Mouse (Mus musculus): Measurements from ENCODE around the gene Pon2. TPM values are rescaled to one million over a fixed set of nuclear protein-coding genes. Genes with fewer than 3 reads are reported as not detected.

Pon2 gene
- polyA plus RNA-seq, 1 experiment from 2014 or later = 33.0 TPM

DNA sequence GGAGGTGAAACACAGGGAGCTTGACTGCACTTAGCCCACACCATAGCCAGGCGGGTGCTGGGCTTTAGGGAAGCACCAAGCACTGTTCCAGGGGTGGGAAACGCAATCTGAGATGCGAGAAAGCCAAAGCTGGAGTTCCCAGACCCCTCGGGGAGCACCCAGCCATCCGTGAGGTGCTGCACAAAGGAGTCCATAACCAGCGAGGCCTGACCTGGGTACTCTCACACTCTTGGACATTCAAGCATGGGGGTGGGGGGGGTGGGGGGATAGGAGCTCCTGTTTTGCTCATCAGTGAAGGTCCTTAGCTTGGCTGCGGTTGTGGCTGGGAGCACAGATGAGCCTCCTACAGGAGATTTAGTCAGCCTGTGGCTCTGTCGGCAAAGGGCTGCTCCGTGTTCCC lies 18.4 kb upstream of the Pon2 start:
- ATAC-seq (ENCODE audit: low FRiP score) (no peak), DNase-seq (ENCODE audit: low spot score) (no peak)
- Histone ChIP-seq H3K4me1 (replicated peaks; ENCODE audit: control insufficient read depth, insufficient read depth, low read length) (no peaks in the 10 kb centered on the region), H3K27ac (ENCODE audit: low read depth, low read length) (no peak overlapping the region), H3K4me2 (replicated peaks; ENCODE audit: low read depth, low read length) (no peak overlapping the region), H3K36me3 (ENCODE audit: control insufficient read depth, insufficient read depth, low read length) (no peaks in the 10 kb centered on the region), H3K9ac (ENCODE audit: low read depth, low read length) (no peak overlapping the region), H3K9me3 (ENCODE audit: control insufficient read depth, low read length) (no peaks in the 10 kb centered on the region), H3K4me3 (ENCODE audit: low read depth, low read length) (no peak overlapping the region), H3K27me3 (ENCODE audit: control insufficient read depth, insufficient read depth, low read length) (no peaks in the 10 kb centered on the region)
- 84% methylated on average over 9 of the region's 9 CpGs for WGBS

DNA sequence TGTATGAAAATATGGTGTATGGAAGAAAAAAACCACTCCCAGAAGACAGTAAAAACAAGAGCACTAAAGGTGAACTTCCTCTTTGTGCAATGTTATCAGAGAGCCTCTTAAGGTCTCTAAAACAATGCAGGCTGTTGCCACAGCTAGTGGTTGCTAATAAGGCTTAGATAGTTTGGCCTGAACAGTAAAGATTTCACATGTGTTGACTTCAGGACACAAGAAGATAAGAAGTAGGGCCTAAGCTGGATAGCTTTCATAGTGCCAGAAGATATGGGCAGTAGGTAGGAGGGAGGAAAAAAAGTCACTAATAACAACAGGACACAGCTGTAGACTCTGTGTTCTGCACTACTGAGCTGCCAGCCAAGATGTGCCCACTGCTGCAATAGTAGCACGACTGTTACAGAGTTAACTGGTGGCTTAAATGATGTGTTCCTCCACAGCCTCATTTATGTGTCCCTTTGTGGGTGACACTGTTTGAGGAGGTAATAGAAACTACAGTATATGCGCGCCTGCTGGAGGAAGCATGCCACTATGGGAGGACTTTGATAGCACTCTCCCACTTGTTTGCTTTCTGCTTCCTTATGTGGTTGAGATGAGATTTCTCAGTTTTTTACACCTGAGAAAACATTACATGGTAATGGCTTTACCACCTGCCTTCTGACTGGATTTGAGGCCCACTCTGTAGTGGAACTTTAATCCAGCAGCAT lies 17.0 kb upstream of the Pon2 start:
- Histone ChIP-seq H3K36me3 (ENCODE audit: control insufficient read depth, insufficient read depth, low read length) (no peaks in the 10 kb centered on the region), H3K9me3 (ENCODE audit: control insufficient read depth, low read length) (no peaks in the 10 kb centered on the region), H3K4me2 (replicated peaks; ENCODE audit: low read depth, low read length) (no peak overlapping the region), H3K4me3 (ENCODE audit: low read depth, low read length) (no peak overlapping the region), H3K9ac (ENCODE audit: low read depth, low read length) (no peak overlapping the region), H3K27me3 (ENCODE audit: control insufficient read depth, insufficient read depth, low read length) (no peaks in the 10 kb centered on the region), H3K27ac (ENCODE audit: low read depth, low read length) (no peak overlapping the region), H3K4me1 (replicated peaks; ENCODE audit: control insufficient read depth, insufficient read depth, low read length) (no peaks in the 10 kb centered on the region)
- WGBS = 93% methylated on average over 3 of the region's 3 CpGs
- ATAC-seq (ENCODE audit: low FRiP score) (no peak), DNase-seq (ENCODE audit: low spot score) (no peak)

DNA sequence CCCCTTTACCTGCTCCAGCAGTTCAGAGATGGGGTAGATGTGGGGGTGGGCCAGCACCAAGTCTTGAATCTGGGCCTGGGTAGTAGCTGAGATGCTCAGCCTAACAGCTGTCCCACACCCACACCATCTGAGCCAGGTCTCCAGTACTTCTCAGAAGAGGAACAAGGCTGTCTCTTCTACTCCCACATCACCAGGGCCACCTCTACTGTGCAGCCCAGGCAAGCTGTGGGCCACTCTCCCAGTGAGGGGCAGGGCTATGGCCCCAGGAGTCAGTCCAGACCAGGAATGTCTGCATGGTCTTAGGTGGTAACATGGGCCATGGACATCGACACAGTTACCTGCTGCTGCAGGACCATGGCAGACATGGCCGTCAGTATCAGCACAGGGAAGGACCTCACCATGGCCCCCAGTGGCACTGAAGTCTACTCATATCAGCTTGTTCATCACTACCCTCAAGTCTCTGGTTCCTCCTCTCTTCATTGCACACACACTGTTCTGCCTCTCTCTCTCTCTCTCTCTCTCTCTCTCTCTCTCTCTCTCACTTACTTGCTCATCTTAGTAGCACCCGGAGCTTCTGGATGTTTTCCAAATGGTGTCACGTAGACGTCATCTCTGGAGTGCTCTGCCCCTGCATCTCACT lies 15.8 kb upstream of the Pon2 start:
- H3K36me3 ChIP-seq (ENCODE audit: control insufficient read depth, insufficient read depth, low read length) = no peaks in the 10 kb centered on the region
- no peak overlapping the region for H3K4me2 ChIP-seq (replicated peaks; ENCODE audit: low read depth, low read length)
- no peaks in the 10 kb centered on the region for H3K9me3 ChIP-seq (ENCODE audit: control insufficient read depth, low read length)
- H3K27ac ChIP-seq (ENCODE audit: low read depth, low read length) = no peak overlapping the region
- no peak overlapping the region for H3K4me3 ChIP-seq (ENCODE audit: low read depth, low read length)
- ATAC-seq (ENCODE audit: low FRiP score) (no peak), DNase-seq (ENCODE audit: low spot score) (no peak)
- H3K27me3 ChIP-seq (ENCODE audit: control insufficient read depth, insufficient read depth, low read length) = no peaks in the 10 kb centered on the region
- H3K9ac ChIP-seq (ENCODE audit: low read depth, low read length) = no peak overlapping the region
- no peaks in the 10 kb centered on the region for H3K4me1 ChIP-seq (replicated peaks; ENCODE audit: control insufficient read depth, insufficient read depth, low read length)
- 93% methylated on average over 5 of the region's 5 CpGs for WGBS

DNA sequence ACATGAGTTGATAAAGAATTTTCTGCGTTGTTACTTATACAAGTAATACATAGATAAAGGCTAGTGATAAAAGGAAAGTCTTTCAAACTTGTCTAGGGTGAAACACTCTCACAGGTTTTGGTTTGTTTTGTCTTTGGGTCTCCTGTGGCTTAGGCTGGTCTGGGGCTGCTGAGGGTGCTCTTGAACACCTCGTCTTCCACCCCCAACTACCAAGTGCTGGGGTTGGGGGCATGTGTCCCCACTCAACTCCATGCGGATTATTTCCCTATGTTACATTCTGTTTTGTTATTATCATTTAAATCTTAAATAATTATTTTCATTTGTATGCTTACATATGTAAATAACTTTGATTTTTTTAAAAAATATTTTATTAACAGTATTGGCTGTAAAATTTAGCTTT lies 12.2 kb upstream of the Pon2 start:
- H3K4me1 ChIP-seq (replicated peaks; ENCODE audit: control insufficient read depth, insufficient read depth, low read length) = no peaks in the 10 kb centered on the region
- no peak overlapping the region for H3K4me2 ChIP-seq (replicated peaks; ENCODE audit: low read depth, low read length)
- no peaks in the 10 kb centered on the region for H3K9me3 ChIP-seq (ENCODE audit: control insufficient read depth, low read length)
- no peak overlapping the region for H3K27ac ChIP-seq (ENCODE audit: low read depth, low read length)
- H3K9ac ChIP-seq (ENCODE audit: low read depth, low read length) = no peak overlapping the region
- ATAC-seq (ENCODE audit: low FRiP score) = no peak
- no peaks in the 10 kb centered on the region for H3K27me3 ChIP-seq (ENCODE audit: control insufficient read depth, insufficient read depth, low read length)
- H3K36me3 ChIP-seq (ENCODE audit: control insufficient read depth, insufficient read depth, low read length) = no peaks in the 10 kb centered on the region
- no peak overlapping the region for H3K4me3 ChIP-seq (ENCODE audit: low read depth, low read length)
- no peak for DNase-seq (ENCODE audit: low spot score)
- whole genome bisulfite sequencing = 87% methylated on average over 3 of the region's 3 CpGs

DNA sequence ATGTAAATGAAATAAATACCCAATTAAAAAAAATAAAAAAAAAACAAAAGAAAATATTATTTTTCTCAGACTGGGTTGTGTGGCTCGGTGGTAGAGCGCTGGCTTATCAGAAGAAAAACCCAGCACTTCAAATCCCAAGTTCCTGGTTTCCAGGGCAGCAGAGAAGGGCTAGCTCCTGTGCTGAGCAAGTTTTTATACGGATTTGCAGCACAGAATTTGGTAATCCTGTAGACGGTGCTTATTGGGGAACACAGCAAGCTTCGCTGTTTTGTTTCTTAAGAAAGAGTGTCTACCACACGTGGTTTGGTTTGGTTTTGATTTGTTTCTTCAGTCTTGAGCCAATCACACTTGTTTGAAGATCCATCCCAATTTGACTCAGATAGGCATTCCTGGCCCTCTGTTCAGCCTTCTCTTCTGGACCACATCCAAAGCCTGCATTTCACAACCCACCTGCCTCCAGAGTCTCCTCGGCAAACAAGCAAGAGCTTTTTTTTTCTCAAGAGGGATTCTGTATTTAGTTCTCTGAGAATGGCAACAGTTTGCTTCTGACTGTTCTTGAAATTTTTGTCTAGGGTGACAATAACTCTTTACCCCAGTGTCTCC lies 11.4 kb upstream of the Pon2 start:
- H3K4me2 ChIP-seq (replicated peaks; ENCODE audit: low read depth, low read length) = no peak overlapping the region
- H3K27ac ChIP-seq (ENCODE audit: low read depth, low read length) = no peak overlapping the region
- H3K9me3 ChIP-seq (ENCODE audit: control insufficient read depth, low read length) = no peaks in the 10 kb centered on the region
- DNase-seq (ENCODE audit: low spot score) = no peak
- WGBS = 82% methylated on average over 7 of the region's 7 CpGs
- H3K9ac ChIP-seq (ENCODE audit: low read depth, low read length) = no peak overlapping the region
- H3K27me3 ChIP-seq (ENCODE audit: control insufficient read depth, insufficient read depth, low read length) = no peaks in the 10 kb centered on the region
- ATAC-seq (ENCODE audit: low FRiP score) = no peak
- no peak overlapping the region for H3K4me3 ChIP-seq (ENCODE audit: low read depth, low read length)
- H3K36me3 ChIP-seq (ENCODE audit: control insufficient read depth, insufficient read depth, low read length) = no peaks in the 10 kb centered on the region
- no peaks in the 10 kb centered on the region for H3K4me1 ChIP-seq (replicated peaks; ENCODE audit: control insufficient read depth, insufficient read depth, low read length)

DNA sequence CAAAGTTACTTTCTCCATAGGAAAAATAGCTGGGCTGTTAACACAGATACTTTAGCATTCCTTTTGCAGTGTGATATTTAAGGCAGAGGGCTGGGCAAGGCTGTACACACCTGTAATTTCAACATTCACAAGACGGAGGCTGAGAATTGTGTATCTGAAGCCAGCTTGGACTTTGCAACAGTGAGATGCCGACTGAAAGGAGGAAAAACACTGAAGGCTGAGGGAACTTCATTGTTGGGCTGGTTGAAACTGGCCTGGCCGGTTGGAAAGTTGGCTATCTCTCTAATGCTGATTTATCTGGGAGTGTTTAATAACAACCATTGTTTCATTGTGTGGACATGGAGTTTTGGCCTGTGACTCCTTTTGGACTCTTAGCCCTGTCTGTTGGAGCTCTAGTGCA lies 7.7 kb upstream of the Pon2 start:
- no peak overlapping the region for H3K4me2 ChIP-seq (replicated peaks; ENCODE audit: low read depth, low read length)
- 71% methylated on average over 3 of the region's 3 CpGs for WGBS
- H3K9me3 ChIP-seq (ENCODE audit: control insufficient read depth, low read length) = no peaks in the 10 kb centered on the region
- H3K27me3 ChIP-seq (ENCODE audit: control insufficient read depth, insufficient read depth, low read length) = no peaks in the 10 kb centered on the region
- H3K36me3 ChIP-seq (ENCODE audit: control insufficient read depth, insufficient read depth, low read length) = no peaks in the 10 kb centered on the region
- ATAC-seq (ENCODE audit: low FRiP score) (no peak), DNase-seq (ENCODE audit: low spot score) (no peak)
- no peak overlapping the region for H3K27ac ChIP-seq (ENCODE audit: low read depth, low read length)
- H3K4me3 ChIP-seq (ENCODE audit: low read depth, low read length) = no peak overlapping the region
- no peak overlapping the region for H3K9ac ChIP-seq (ENCODE audit: low read depth, low read length)
- H3K4me1 ChIP-seq (replicated peaks; ENCODE audit: control insufficient read depth, insufficient read depth, low read length) = no peaks in the 10 kb centered on the region

DNA sequence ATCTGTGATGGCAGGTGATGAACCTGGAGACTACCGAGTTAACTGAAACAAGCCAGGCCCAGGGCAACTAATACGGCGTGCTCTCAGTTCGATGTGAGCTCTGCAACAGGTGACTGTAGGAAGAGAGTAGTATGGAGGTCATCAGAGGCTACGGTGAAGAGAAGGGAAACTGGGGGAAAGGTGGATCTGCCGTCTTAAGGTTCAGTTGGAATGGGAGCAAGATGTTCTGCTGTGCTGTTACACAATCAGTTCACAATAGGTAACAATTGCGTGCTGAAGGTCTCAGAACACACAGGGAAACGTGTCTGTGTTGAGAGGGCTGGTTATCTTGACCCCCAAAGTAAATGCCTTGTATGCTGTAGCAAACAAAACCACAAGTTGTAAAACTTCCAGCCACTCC lies 6.7 kb upstream of the Pon2 start:
- DNase-seq (ENCODE audit: low spot score) (no peak), ATAC-seq (ENCODE audit: low FRiP score) (no peak)
- H3K4me2 ChIP-seq (replicated peaks; ENCODE audit: low read depth, low read length) = no peak overlapping the region
- no peaks in the 10 kb centered on the region for H3K27me3 ChIP-seq (ENCODE audit: control insufficient read depth, insufficient read depth, low read length)
- H3K4me3 ChIP-seq (ENCODE audit: low read depth, low read length) = no peak overlapping the region
- no peaks in the 10 kb centered on the region for H3K9me3 ChIP-seq (ENCODE audit: control insufficient read depth, low read length)
- no peaks in the 10 kb centered on the region for H3K36me3 ChIP-seq (ENCODE audit: control insufficient read depth, insufficient read depth, low read length)
- H3K9ac ChIP-seq (ENCODE audit: low read depth, low read length) = no peak overlapping the region
- no peaks in the 10 kb centered on the region for H3K4me1 ChIP-seq (replicated peaks; ENCODE audit: control insufficient read depth, insufficient read depth, low read length)
- 91% methylated on average over 8 of the region's 8 CpGs for WGBS
- no peak overlapping the region for H3K27ac ChIP-seq (ENCODE audit: low read depth, low read length)

DNA sequence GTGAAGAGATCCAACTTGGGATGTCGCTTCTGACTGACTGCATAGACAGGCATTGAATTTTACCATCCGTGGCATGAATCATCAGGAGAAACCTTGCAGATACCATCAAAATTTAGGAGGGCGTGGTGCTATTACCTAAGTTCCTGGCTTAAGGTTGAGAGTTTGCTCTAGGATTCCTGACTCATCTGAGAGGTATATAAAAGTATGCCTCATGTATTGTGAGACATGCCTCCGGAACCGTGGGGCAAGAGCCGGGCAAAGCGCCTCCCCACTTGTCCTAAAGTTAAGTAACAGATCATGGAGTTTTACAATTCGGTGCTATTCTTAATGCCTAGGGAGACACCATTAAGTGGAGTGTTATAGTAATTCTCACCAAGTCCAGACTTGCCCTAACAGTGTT lies 2.4 kb upstream of the Pon2 start:
- no peak for DNase-seq (ENCODE audit: low spot score)
- H3K9me3 ChIP-seq (ENCODE audit: control insufficient read depth, low read length) = no peaks in the 10 kb centered on the region
- H3K9ac ChIP-seq (ENCODE audit: low read depth, low read length) = no peak overlapping the region
- WGBS = 95% methylated on average over 8 of the region's 8 CpGs
- no peak overlapping the region for H3K27ac ChIP-seq (ENCODE audit: low read depth, low read length)
- no peak overlapping the region for H3K4me2 ChIP-seq (replicated peaks; ENCODE audit: low read depth, low read length)
- no peaks in the 10 kb centered on the region for H3K4me1 ChIP-seq (replicated peaks; ENCODE audit: control insufficient read depth, insufficient read depth, low read length)
- no peak for ATAC-seq (ENCODE audit: low FRiP score)
- no peaks in the 10 kb centered on the region for H3K36me3 ChIP-seq (ENCODE audit: control insufficient read depth, insufficient read depth, low read length)
- no peaks in the 10 kb centered on the region for H3K27me3 ChIP-seq (ENCODE audit: control insufficient read depth, insufficient read depth, low read length)
- no peak overlapping the region for H3K4me3 ChIP-seq (ENCODE audit: low read depth, low read length)

DNA sequence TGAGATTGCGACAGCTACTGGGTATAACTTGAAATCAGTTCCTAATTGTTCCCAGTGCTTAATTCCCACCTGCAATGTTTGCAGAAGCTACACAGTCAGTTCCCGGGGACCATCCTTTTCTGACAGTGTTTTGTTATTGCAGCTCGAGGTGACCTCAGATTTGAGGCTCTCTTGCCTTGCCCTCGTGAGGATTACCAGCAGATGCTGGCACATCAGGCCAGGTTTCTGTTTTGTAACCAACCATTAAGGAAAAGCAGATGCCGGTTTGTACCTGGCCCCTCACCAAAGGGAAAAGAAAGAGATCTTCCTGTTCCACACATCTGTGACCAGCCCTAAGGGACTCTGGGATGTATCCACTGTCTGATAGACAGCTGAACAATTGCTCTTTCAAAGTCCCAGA lies 1.3 kb upstream of the Pon2 start:
- no peaks in the 10 kb centered on the region for H3K27me3 ChIP-seq (ENCODE audit: control insufficient read depth, insufficient read depth, low read length)
- H3K27ac ChIP-seq (ENCODE audit: low read depth, low read length) = no peak overlapping the region
- no peaks in the 10 kb centered on the region for H3K36me3 ChIP-seq (ENCODE audit: control insufficient read depth, insufficient read depth, low read length)
- no peak overlapping the region for H3K4me2 ChIP-seq (replicated peaks; ENCODE audit: low read depth, low read length)
- no peak overlapping the region for H3K9ac ChIP-seq (ENCODE audit: low read depth, low read length)
- H3K4me3 ChIP-seq (ENCODE audit: low read depth, low read length) = no peak overlapping the region
- no peaks in the 10 kb centered on the region for H3K4me1 ChIP-seq (replicated peaks; ENCODE audit: control insufficient read depth, insufficient read depth, low read length)
- no peak for DNase-seq (ENCODE audit: low spot score)
- no peak for ATAC-seq (ENCODE audit: low FRiP score)
- WGBS = 59% methylated on average over 5 of the region's 5 CpGs
- no peaks in the 10 kb centered on the region for H3K9me3 ChIP-seq (ENCODE audit: control insufficient read depth, low read length)
